Mouse (Mus musculus) 3T3-L1 (cell line): ENCODE results near the gene Ptprz1.
A peak's percentile ranks its signal among the peaks of the same experiment; 100 is the strongest.

ENCODE experiments used
- DNase-seq: peaks from one replicate; pipeline ENCODE4 v3.0.0-alpha.2; 2015; ENCODE audit warnings: low read depth, low spot score

Gene Ptprz1

DNA sequence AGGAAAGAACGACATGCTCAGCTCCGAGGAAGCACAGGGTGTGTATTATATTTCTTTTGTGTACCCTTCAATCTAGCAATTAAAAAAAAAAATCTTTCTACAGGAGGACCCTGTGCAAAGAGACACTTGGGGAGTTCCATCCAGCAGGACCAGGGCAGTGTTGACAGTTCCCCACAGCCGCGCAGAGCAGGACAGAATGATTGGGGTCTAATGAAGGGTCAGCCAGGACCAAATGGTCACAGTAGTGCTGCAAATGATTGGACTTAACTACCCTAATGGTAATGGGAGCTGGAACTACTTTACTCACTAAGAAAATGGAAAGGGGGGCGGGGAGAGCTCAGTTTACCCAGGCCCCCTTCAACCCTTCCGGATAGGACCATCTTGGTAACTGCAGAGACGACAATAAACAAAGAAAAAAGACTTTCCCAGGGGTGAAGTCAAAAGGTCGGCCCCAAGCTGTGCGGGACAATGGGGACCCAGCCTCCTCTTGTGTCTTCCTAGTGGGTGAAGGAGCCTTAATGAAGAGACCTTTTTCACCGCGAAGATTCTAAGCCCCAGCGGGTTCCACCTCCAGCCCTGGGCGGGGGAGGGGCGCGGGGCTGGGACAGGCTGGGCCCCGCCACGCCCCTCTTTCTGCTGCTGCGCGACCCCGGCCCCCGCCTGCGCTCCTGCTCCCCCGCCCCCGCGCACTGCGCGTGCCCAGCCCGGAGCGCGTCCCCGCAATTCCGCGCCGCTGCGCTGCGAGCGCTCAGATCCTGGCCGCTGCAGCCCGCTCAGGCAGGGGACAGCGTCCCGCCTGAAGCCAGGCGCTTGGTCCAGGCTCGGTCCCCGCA is at the start of gene Ptprz1:
TSS of gene Ptprz1 (plus strand) at position 722 of the 833 bp plus-strand sequence.
- DNase-seq, result no peak

DNA sequence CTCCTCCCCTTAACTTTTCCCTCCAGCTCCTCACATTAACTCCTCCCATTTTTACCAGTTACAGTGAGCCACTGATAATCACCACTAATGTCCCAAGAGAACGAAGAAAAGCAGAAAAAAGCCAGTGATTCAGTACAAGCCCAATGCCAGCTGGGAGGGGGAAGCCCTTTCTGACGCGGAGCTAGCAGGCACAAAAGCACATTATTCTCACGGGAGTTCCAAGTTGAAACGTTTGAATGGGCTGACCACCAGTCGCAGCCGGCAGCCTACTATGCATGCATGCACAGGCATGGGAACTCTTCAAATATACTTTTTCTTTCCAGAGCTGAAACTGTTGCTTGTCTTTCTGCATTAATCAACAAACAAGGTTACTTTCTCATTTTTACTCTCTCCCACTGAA is 41.7 kb upstream of the Ptprz1 start:
- no peak for DNase-seq

DNA sequence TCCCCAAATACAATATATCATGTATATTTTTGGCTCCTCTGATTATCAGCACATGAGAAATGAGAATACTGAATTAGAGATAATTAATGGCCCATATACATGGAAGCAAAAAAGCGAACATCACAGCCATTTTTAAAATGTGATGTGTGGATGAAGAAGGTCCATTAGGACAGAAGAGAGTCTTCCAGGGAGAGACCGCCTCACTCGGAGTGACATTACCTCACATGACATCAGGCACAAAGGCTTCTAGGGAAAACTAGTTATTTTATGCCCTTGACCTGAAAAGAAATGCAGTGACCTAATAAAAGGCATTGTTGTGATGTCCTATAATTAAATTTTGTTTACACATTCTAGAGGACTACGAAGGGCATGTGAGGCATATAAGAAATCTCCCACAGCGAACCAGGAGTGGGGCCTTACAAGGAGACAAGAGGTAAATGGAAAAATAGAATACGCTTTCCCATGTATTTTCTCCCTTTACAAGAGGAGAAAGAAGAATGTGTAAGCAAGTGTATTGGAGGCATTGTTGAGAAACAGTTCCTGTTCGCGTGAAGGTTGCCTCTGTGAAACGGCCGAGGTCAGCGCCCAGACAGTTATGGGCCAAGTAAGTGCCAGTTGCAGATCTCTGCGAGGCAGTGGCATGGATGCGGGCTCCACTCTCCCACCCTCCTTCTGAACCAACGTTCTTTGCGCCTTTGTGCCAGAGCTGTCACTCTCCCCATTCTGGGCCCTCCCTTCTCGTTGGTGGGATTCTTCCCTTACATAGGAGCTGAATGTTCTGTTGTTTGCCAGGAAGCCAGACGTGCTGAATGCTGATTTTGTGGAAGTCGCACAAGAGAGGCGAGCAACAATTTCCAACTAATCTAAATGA is 41.0 kb upstream of the Ptprz1 start:
- DNase-seq, result no peak

- DNase-seq, result no peak
Measured at GRCm38 (mm10) chr6:22875614-22876541, 576 bp downstream of the Ptprz1 start.

DNA sequence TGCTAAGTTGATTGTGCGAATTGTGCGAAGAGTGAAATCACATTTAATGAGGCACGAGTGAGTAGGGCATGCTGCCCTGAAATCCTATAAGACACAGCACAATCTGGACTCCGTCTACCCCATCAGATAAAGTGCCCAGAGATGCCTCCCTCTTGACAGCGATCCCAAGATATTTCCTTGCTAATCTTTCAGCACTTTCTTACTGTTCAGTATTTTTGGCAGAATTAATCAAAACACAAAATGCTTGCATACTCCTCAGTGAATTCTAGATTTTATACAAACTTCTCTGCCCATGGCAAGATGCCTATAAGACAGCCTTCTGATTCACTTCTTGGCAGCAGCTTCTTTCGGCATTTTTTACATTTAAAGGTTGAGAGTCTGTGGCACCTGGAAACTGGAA is 12.7 kb downstream of the Ptprz1 start:
- DNase-seq, result no peak

- DNase-seq, result no peak
Measured at GRCm38 (mm10) chr6:22889333-22889732, 14.0 kb downstream of the Ptprz1 start.

DNA sequence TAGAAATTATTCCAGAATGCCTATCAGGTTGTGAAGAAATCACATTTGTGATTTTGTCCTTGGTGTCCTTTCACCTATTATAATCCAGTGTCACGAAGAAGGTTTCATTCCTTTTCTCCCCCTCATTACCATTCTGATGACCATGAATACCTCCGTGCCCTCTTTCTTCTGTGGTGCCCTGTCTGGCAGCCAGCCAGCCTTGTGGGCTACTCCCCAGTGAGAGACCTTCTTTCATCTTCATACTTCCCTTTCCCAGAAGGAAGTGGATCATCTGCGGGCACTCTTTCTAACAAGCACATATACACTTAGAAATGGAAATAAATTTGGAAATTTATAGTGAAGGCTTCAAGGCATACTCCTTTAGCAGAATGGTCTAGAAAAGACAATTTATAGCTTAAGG is 26.7 kb downstream of the Ptprz1 start:
- no peak for DNase-seq

GRCm38 (mm10) chr6:22908510-22909256 is 33.4 kb downstream of the Ptprz1 start:
- no peak for DNase-seq

GRCm38 (mm10) chr6:22909257-22909907 is 34.1 kb downstream of the Ptprz1 start:
- no peak for DNase-seq

- no peak for DNase-seq
Measured at GRCm38 (mm10) chr6:22909908-22910260, 34.6 kb downstream of the Ptprz1 start.

GRCm38 (mm10) chr6:22922880-22923279 is 47.6 kb downstream of the Ptprz1 start:
- DNase-seq, result no peak

- DNase-seq, result no peak
Measured at GRCm38 (mm10) chr6:22932768-22933265, 57.5 kb downstream of the Ptprz1 start.

DNA sequence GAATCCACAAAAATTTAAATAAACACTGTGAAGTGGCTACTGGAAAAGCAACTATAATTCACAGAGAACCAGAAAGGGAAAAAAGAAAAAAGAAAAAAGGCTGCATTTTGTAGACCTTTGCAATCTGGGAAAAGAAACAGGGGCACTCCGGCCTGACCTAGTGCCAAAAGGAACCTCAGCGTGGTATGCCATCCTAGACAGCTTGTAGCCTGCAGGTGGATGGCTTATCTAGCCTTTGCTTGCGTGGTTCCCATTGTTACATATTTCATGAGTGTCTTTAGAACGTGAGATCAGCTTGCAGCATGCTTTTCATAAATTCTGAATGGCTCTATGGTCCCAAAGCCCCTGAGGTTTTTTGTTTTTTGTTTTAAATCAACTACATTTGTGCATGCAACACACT is 61.8 kb downstream of the Ptprz1 start:
- DNase-seq, result no peak

DNA sequence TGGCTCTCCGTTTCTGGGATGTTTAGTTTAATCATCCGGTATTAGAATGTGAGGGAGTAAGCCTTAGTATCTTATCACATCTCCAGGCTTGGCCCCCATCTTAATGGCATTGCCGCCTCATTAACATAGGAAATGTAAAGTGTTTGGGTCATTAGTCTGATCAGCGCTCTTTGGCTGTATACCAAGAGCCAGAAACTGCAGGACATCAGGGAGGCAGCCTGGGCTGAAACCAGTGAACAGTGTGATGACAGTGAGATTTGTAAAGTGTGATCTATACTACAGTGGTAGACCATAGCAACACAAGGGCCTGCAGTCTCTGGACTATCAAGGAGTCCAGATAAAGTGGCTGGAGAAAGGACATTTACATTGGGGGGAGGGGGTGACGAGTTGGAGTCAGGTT is 62.2 kb downstream of the Ptprz1 start:
- no peak for DNase-seq

- no peak for DNase-seq
Measured at GRCm38 (mm10) chr6:22944191-22944590, 68.9 kb downstream of the Ptprz1 start.

DNA sequence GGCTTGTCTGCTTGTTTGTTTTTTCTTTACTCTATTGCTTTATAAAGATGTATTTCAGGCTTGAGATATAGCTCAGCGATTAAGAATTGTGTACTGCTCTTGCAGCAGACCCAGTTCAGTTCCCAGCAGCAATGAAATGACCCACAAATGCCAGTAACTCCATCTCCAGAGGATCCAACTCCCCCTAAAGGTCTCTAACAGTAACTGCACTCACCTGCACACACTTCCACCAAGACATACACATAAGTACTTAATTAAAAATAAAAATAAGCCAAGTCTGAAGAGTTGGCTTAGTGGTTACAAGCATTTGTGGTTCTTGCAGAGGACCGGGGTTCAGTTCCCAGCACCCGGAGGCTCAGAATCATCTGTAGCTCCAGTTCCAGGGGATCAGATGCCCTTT is 88.1 kb downstream of the Ptprz1 start:
- DNase-seq, result no peak

DNA sequence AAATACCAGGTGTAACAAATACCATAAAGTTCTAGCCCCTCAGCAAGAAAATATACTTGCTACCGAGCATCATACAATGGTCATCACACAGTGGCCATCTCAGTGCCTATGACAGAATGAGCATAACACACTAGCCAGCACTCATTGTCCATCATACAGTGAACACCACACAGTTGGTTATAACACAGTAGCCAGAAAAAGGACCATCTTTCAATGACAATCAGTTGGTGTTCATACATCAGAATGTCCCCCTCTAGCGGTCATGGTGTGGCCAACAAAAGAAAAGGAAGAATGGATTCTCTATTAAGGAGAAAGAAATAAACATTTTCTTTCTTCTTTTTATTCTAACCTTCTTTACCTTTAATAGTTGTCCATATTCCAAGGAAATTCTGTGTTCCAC is 92.8 kb downstream of the Ptprz1 start:
- peak; percentile 59 for DNase-seq

GRCm38 (mm10) chr6:22983769-22984519 is 108.6 kb downstream of the Ptprz1 start:
- peak; percentile 36 for DNase-seq

- no peak for DNase-seq
Measured at GRCm38 (mm10) chr6:22984520-22985154, 109.3 kb downstream of the Ptprz1 start.
